Mouse (Mus musculus) neural tube, embryonic 14.5 days (tissue): ENCODE measurements around the gene Gm266. TPM values are rescaled to one million over a fixed set of nuclear protein-coding genes. Genes with fewer than 3 reads are reported as not detected.

Source experiments
- ATAC-seq: fragments of 200-750 bp; cut with Nextera tagmentation; 2 replicates; pipeline ENCODE4 v1.8.0; 2017; ENCODE audit warnings: low read depth, mild to moderate bottlenecking, moderate TSS enrichment, moderate library complexity
- H3K27ac ChIP-seq: fragments of 300-500 bp; sonication (generic); 2 replicates; pipeline ENCODE4 v1.5.1; 2014; ENCODE audit warnings: low read depth, mild to moderate bottlenecking, control low read depth, low read length, moderate library complexity, mixed read lengths
- H3K27me3 ChIP-seq: fragments of 300-500 bp; sonication (generic); 2 replicates; pipeline ENCODE4 v1.6.1; 2014; ENCODE audit warnings: low read length; ENCODE audit not compliant: control insufficient read depth, insufficient read depth
- H3K36me3 ChIP-seq: fragments of 300-500 bp; sonication (generic); 2 replicates; pipeline ENCODE4 v1.6.1; 2014; ENCODE audit warnings: low read length, mixed read lengths; ENCODE audit not compliant: control insufficient read depth, insufficient read depth
- H3K4me1 ChIP-seq: fragments of 300-500 bp; sonication (generic); 2 replicates; pipeline ENCODE4 v1.6.1; 2014; ENCODE audit warnings: low read length; ENCODE audit not compliant: control insufficient read depth, insufficient read depth
- H3K4me2 ChIP-seq: fragments of 300-500 bp; sonication (generic); 2 replicates; pipeline ENCODE4 v1.6.1; 2014; ENCODE audit warnings: mild to moderate bottlenecking, low read depth, low read length, control low read depth
- H3K4me3 ChIP-seq: fragments of 300-500 bp; sonication (generic); 2 replicates; pipeline ENCODE4 v1.5.1; 2014; ENCODE audit warnings: low read depth, low read length, control low read depth, mixed read lengths
- H3K9ac ChIP-seq: fragments of 300-500 bp; sonication (generic); replicated peaks from 2 replicates; pipeline ENCODE4 v1.6.1; 2014; ENCODE audit warnings: low read depth, mild to moderate bottlenecking, control low read depth, low read length, mixed read lengths
- H3K9me3 ChIP-seq: fragments of 300-500 bp; sonication (generic); 2 replicates; pipeline ENCODE4 v1.6.1; 2016; ENCODE audit warnings: low read length; ENCODE audit not compliant: control insufficient read depth
- WGBS: fragments of 180-500 bp; shearing (Covaris S2); extraction: QIAGEN DNeasy Blood & Tissue Kit; methylation state at CpG from one replicate; pipeline ENCODE4 v1.1.7; 2014; 5-methylcytosine and 5-hydroxymethylcytosine counted together
- polyA plus RNA-seq: library from polyadenylated mRNA; unstranded; fragments of >200 nt; fragmentation: Nextera tagmentation; extraction: Ambion mirVana; gene quantifications from 2 replicates; pipeline ENCODE4 v1.2.1, GENCODE M21; 2014

The Gm266 gene
- polyA plus RNA-seq, 1 experiment from 2014 or later, result 1.3 TPM

- Histone ChIP-seq H3K9ac (no peak overlapping the region), H3K27ac (no peak overlapping the region), H3K4me3 (peak overlapping the region; percentile 15), H3K9me3 (no peaks in the 10 kb centered on the region), H3K36me3 (no peaks in the 10 kb centered on the region), H3K4me1 (peaks cover 13% of the 10 kb centered on the region), H3K4me2 (peak overlapping the region; percentile 32), H3K27me3 (peaks cover 67% of the 10 kb centered on the region)
- no peak for ATAC-seq
- WGBS, result 4% methylated on average over 49 of the region's 52 CpGs
Observed at GRCm38 (mm10) chr12:111445161-111445889, 40.3 kb downstream of the Gm266 start.

GRCm38 (mm10) chr12:111443921-111444831 is 41.4 kb downstream of the Gm266 start:
- Histone ChIP-seq H3K9me3 (no peaks in the 10 kb centered on the region), H3K4me2 (no peak overlapping the region), H3K27ac (no peak overlapping the region), H3K27me3 (peaks cover 67% of the 10 kb centered on the region), H3K9ac (no peak overlapping the region), H3K4me3 (no peak overlapping the region), H3K36me3 (no peaks in the 10 kb centered on the region), H3K4me1 (peaks cover 13% of the 10 kb centered on the region)
- ATAC-seq, result no peak
- WGBS, result 27% methylated on average over 10 of the region's 10 CpGs

- Histone ChIP-seq H3K9ac (no peak overlapping the region), H3K4me3 (peak overlapping the region; percentile 20; the same call in 1 of the 2 replicates)
- 12% methylated on average over 15 of the region's 15 CpGs for WGBS
Observed at GRCm38 (mm10) chr12:111443011-111443870, 42.4 kb downstream of the Gm266 start.

DNA sequence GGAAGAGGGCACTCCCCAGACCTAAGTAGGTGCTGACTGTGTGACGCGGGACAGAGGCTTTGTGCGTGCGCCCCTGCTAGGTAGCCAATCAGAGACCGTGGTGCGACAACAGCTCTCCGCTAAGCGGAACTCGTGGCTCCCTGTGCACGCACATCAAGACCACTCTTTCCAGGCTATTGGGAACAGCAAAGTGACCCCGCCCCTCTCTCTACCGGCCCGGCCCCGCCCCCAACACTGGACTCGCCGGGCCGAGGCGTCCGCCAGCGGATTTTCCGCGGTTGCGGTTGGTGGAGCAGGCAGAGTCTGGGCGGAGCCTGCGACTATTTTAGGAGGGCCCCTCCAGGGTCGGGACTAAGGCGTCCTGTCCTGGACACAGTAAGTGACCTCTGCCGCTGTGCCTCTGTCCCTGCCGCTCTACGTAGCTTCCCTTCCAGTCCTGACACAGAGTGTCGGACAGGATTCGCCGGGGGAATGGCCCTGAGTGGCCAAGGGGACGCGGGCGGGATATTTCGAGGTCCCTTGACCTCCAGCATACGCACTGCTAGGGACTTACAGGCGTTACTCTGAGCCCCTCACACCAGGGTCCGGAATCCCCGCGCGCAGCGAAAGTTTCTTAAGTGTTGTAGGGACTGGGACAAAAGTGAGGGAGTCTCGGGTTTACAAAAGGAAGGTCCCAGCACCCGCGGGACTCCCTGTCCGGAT is 43.2 kb downstream of the Gm266 start, which contains the start of gene Tnfaip2:
Gene Tnfaip2 (plus strand): TSS at position 161 of the 702 bp plus-strand sequence.
- peak; percentile 56; the same call in 1 of the 2 replicates for ATAC-seq
- Histone ChIP-seq H3K4me1 (peaks cover 13% of the 10 kb centered on the region), H3K36me3 (no peaks in the 10 kb centered on the region), H3K27me3 (peaks cover 65% of the 10 kb centered on the region), H3K4me3 (peak within 1 kb of the TSS; percentile 20), H3K27ac (no peak within 1 kb of the TSS), H3K9ac (no peak within 1 kb of the TSS), H3K4me2 (peak within 1 kb of the TSS; percentile 50), H3K9me3 (no peaks in the 10 kb centered on the region)
- WGBS, result under 1% methylated on average over 48 of the region's 48 CpGs

More at GRCm38 (mm10) chr12:111443011-111443870, 42.4 kb downstream of the Gm266 start:
- Histone ChIP-seq H3K9me3 (no peaks in the 10 kb centered on the region), H3K27ac (no peak overlapping the region), H3K4me1 (peaks cover 13% of the 10 kb centered on the region), H3K27me3 (peaks cover 67% of the 10 kb centered on the region), H3K4me2 (peak overlapping the region; percentile 50; the same call in 1 of the 2 replicates), H3K36me3 (no peaks in the 10 kb centered on the region)
- ATAC-seq, result no peak

GRCm38 (mm10) chr12:111441523-111441922 is 44.1 kb downstream of the Gm266 start:
- Histone ChIP-seq H3K27me3 (peaks cover 56% of the 10 kb centered on the region), H3K4me3 (no peak overlapping the region), H3K27ac (no peak overlapping the region), H3K4me1 (peaks cover 13% of the 10 kb centered on the region), H3K36me3 (no peaks in the 10 kb centered on the region), H3K4me2 (no peak overlapping the region), H3K9me3 (no peaks in the 10 kb centered on the region), H3K9ac (no peak overlapping the region)
- WGBS, result 60% methylated on average over 3 of the region's 3 CpGs
- no peak for ATAC-seq

GRCm38 (mm10) chr12:111440701-111441373 is 44.8 kb downstream of the Gm266 start:
- Histone ChIP-seq H3K36me3 (no peaks in the 10 kb centered on the region), H3K27ac (no peak overlapping the region), H3K9me3 (no peaks in the 10 kb centered on the region), H3K4me1 (peaks cover 11% of the 10 kb centered on the region), H3K4me3 (no peak overlapping the region), H3K9ac (no peak overlapping the region), H3K27me3 (peaks cover 49% of the 10 kb centered on the region), H3K4me2 (no peak overlapping the region)
- no peak for ATAC-seq
- 91% methylated on average over 9 of the region's 9 CpGs for WGBS

- H3K4me3 ChIP-seq, result no peak overlapping the region
- no peak overlapping the region for H3K9ac ChIP-seq
- no peaks in the 10 kb centered on the region for H3K9me3 ChIP-seq
- no peak for ATAC-seq
- no peaks in the 10 kb centered on the region for H3K36me3 ChIP-seq
- H3K4me1 ChIP-seq, result 0 out of 2 replicates have a peak, but pooled peaks cover 7% of the 10 kb centered on the region
- no peak overlapping the region for H3K27ac ChIP-seq
- H3K4me2 ChIP-seq, result no peak overlapping the region
- 88% methylated on average over 6 of the region's 6 CpGs for WGBS
- peaks cover 29% of the 10 kb centered on the region for H3K27me3 ChIP-seq
Observed at GRCm38 (mm10) chr12:111438850-111439249, 46.8 kb downstream of the Gm266 start.
